Mouse (Mus musculus): ENCODE results near the gene Pomt1. TPM values are rescaled to one million over a fixed set of nuclear protein-coding genes. Genes with fewer than 3 reads are reported as not detected.

The Pomt1 gene
- 17.6 to 21.2 TPM (median 19.9 TPM) in 4 replicates for total RNA-seq (2023; ENCODE audit: inconsistent age)

DNA sequence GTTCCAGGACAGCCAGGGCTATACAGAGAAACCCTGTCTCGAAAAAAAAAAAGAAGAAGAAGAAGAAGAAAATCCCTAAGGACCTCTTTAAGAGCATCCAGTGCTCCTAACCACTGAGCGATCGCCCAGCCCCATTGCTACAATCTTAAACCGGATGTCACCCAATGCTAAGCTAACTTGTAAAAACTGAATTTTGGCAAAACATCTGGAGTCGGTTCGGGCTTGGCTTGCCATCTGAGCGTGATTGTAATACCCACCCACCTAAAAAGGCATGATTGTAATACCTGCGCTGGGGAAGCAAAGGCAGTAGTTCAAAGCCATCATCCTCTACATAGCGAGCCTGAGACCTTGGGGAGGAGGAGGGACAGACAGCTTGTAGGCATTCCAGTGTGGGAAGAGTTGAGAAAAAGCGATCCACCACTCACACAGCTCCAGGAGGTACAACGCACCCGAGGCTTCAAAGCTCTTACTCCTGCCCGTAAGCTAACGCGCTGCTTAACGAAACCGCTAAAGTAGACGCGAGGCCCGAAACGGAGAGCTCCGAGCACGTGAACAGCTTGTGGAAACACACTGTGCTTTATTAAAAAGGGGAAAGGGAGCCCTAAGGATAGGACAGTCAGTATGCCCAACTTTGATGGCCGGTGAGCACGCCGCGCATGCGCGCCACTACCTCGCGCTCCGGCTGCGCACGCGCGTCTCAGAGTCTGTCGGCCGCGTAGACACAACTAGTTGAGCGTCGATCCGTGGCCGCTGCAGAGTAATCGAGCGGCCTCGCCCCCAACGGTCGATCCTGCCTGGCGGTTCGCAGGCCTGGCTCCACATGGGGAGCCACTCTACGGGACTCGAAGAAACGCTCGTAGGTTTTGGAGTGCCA lies at the start of gene Pomt1:
Gene Pomt1, plus strand, starts transcription at position 705 of the 874 bp plus-strand sequence.

DNA sequence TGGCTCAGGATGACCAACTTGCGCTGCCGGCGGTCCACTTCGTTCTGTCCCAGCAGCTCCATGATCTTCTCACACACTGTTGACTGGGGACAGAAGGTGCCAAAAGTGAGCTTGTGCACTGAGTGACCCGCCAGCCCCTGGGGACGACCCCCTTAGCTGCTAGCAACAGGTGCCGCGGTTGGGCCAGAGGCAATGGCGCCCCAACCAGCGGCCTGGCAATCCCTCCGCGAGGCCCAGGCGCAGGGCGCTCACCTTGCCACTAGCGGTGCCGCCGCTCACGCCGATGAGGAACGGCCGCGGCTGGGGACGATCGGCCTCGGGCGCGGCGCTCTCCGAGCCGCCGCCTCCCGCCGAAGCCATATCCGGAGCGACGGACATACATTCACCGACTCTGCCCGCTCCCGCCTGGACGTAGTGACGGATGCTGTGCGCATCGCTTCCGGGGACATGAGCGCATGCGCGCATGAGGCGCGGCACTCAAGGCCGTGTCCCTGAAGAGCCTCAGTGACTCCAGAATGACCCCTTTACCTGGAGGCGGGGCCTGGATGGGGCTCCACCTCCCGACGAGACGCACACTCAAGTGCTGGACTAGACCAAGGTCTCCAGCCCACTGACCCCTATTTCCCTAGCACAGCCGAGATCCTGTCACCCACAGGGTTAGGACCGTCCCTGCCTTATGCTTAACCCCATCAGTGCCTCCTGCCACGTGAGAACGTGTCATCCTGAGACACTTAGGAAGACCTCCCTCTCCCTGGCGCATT lies 23.4 kb downstream of the Pomt1 start, which contains the start of gene Uck1:
Gene Uck1, minus strand, starts transcription at position 503 of the 761 bp plus-strand sequence.

DNA sequence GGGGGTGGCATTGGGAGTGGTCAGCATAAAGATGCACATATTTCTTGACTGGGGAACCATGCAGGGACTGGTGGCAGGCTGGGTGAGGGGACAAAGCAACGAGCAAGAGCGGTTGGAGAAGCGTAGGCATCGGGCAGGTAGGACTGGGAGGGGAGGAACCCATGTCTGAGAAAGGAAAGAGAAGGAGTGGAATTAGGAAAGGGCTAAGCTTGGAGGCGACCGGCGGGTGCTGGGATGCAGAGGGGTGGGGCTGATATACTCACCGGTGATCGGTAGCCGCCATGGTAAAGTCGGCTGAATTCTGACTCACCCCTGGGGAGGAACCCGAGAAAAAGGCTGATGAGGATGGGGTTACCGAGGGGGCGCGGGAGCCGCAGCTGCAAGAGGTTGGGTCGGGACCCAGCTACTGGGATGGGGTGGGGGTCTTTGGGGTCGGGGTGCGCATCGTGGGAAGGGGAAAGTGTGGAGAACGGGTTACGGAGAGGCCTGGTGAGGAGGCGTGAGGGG lies 51.0 kb downstream of the Pomt1 start, which contains the start of gene Golga2:
Gene Golga2, plus strand, starts transcription at position 51 of the 507 bp plus-strand sequence.

DNA sequence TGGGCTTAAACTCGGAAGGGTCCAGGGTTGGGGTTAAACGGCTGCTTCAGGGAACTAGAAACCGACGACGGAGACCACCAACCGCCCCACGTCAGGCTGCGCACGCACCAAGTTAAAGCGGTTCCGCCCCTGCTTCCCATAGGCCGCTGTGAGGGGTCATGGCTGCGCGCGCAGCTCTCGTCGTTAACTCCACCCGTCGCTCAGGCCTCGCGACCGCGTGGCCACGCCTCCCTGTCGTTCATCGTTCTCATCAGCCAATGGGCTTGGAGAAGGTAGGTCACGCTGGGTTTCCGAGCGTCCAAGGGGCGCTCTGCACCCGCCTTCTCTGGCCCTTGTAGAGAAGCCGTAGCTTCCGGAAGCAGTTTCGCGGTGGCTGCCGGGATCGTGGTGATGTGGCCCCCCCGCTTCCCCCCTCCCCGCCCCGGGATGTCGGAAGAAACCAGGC lies 51.6 kb downstream of the Pomt1 start, which contains the start of gene Swi5:
Gene Swi5, minus strand, starts transcription at position 153 of the 445 bp plus-strand sequence.

Other genes with a start within 250 kb of the Pomt1 start
- 12.7 to 15.8 TPM (median 13.7 TPM) in 4 replicates for gene Fam78a, start 151.7 kb upstream of the Pomt1 start, total RNA-seq (2023; ENCODE audit: inconsistent age)
- 0.27 to 0.87 TPM (median 0.36 TPM) in 3 of 4 replicates, not detected in the other for gene Plpp7, start 141.1 kb upstream of the Pomt1 start, total RNA-seq (2023; ENCODE audit: inconsistent age)
- 89.7 to 94.7 TPM (median 92.9 TPM) in 4 replicates for gene Prrc2b, start 85.5 kb upstream of the Pomt1 start, total RNA-seq (2023; ENCODE audit: inconsistent age)
- gene Uck1, start 23.6 kb downstream of the Pomt1 start, total RNA-seq (2023; ENCODE audit: inconsistent age) = 109 to 127 TPM (median 120 TPM) in 4 replicates
- gene Golga2, start 50.8 kb downstream of the Pomt1 start, total RNA-seq (2023; ENCODE audit: inconsistent age) = 56.2 to 71.6 TPM (median 64.4 TPM) in 4 replicates
- 88.2 to 99.8 TPM (median 91.9 TPM) in 4 replicates for gene Swi5, start 51.5 kb downstream of the Pomt1 start, total RNA-seq (2023; ENCODE audit: inconsistent age)
- gene Ciz1, start 115.7 kb downstream of the Pomt1 start, total RNA-seq (2023; ENCODE audit: inconsistent age) = 126 to 147 TPM (median 133 TPM) in 4 replicates
- not detected in 4 replicates for gene Dnm1, start 116.7 kb downstream of the Pomt1 start, total RNA-seq (2023; ENCODE audit: inconsistent age)
- 46.4 to 54.8 TPM (median 49.3 TPM) in 4 replicates for gene 1110008P14Rik, start 145.3 kb downstream of the Pomt1 start, total RNA-seq (2023; ENCODE audit: inconsistent age)
- gene Lcn2, start 151.7 kb downstream of the Pomt1 start, total RNA-seq (2023; ENCODE audit: inconsistent age) = 0.93 to 1.2 TPM (median 1.0 TPM) in 3 of 4 replicates, not detected in the other
- gene Ptges2, start 159.3 kb downstream of the Pomt1 start, total RNA-seq (2023; ENCODE audit: inconsistent age) = 5.7 to 12.4 TPM (median 10.7 TPM) in 4 replicates
- gene Naif1, start 213.9 kb downstream of the Pomt1 start, total RNA-seq (2023; ENCODE audit: inconsistent age) = 4.0 to 5.6 TPM (median 4.4 TPM) in 4 replicates
- 34.7 to 41.9 TPM (median 39.7 TPM) in 4 replicates for gene Slc25a25, start 214.9 kb downstream of the Pomt1 start, total RNA-seq (2023; ENCODE audit: inconsistent age)

Data from B cell, adult (primary cell).